ENCODE assay signal across 8 mouse cellular contexts in the genomic region with DNA sequence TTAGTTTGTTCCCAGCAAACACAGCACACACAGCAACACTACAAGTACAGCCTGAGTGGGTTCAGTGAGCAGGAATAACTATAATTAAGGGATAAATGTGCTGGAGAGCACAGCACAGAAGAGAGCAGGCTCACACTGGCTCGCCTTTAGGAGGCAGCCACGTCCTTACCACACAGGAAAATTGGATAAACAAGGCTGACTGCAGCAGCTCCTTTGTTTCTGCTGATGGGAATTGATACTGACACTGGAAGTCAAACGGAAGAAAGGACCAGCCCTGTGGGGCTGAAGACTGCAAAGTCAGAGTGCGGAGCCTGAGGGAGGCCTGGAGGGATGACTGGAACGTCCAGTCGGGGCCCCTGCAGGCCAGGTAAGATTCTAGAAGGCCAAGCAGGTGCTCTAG. TPM values are rescaled to one million over a fixed set of nuclear protein-coding genes. Genes with fewer than 3 reads are reported as not detected.
DNase-seq lines count a peak whose midpoint lies in the region; TF ChIP-seq lines count a peak whose summit lies in the region.

No protein-coding gene starts in this region.

- no peak for TF ChIP-seq CTCF in left cerebral cortex, adult 2 months (IDR thresholded peaks at IDR 0.05)

- H3K27ac ChIP-seq in heart, embryonic 10.5 days: no peak overlapping the region
- H3K27ac ChIP-seq in left cerebral cortex, adult 2 months: no peak overlapping the region

- H3K27me3 ChIP-seq in heart, embryonic 10.5 days (ENCODE audit: insufficient read depth, poor library complexity, severe bottlenecking): no peaks in the 10 kb centered on the region

- H3K4me1 ChIP-seq in heart, embryonic 10.5 days: peaks cover 27% of the 10 kb centered on the region

- no peak for DNase-seq in heart, embryonic 10.5 days (ENCODE audit: low spot score)
- DNase-seq in heart, adult 11 months: no peak
- DNase-seq in MN1 (ENCODE audit: low spot score): peak; percentile 54
- DNase-seq in heart, postnatal 4 days: peak; percentile 16
- DNase-seq in lung, postnatal 36 days: peak; percentile 30
- DNase-seq in left cerebral cortex, adult 2 months (ENCODE audit: extremely low spot score in 1 of 2, low spot score in 2 of 2): no peak
- no peak for DNase-seq in layer of hippocampus, adult 11-12 months (ENCODE audit: low spot score)
- no peak for DNase-seq in urinary bladder, postnatal 25 days (ENCODE audit: low spot score)

- H3K9me3 ChIP-seq in heart, embryonic 10.5 days: no peaks in the 10 kb centered on the region

- intact Hi-C loops in left cerebral cortex, adult 2 months (cut with DNase I): no loop called here

- peak overlapping the region; percentile 16; the same call in 1 of the 2 replicates for H3K4me3 ChIP-seq in heart, embryonic 10.5 days
- H3K4me3 ChIP-seq in left cerebral cortex, adult 2 months: no peak overlapping the region

- peaks cover 33% of the 10 kb centered on the region for H3K36me3 ChIP-seq in heart, embryonic 10.5 days

- 60% methylated on average over 6 of the region's 6 CpGs for WGBS in heart, embryonic 10.5 days

RNA-seq across cellular contexts. Expression of a gene that starts 2.6 kb away (rescaled TPM):
- polyA plus RNA-seq in heart, embryonic 10.5 days (2016; fragmentation: Nextera tagmentation; extraction: Ambion mirVana): 134 and 150 TPM in 2 replicates
- 100 to 1,000 TPM; 111 to 119 TPM for total RNA-seq in heart, postnatal 4 days (2021)
- 100 to 1,000 TPM in 1 of 2 experiments, 10 to 100 TPM in 1; 94.8 to 100 TPM for total RNA-seq in left cerebral cortex, adult 2 months (2021)

RNA-seq across cellular contexts. Expression of a gene that starts 14.4 kb away (rescaled TPM):
- polyA plus RNA-seq in heart, embryonic 10.5 days (2016; fragmentation: Nextera tagmentation; extraction: Ambion mirVana): 5.9 and 7.4 TPM in 2 replicates
- total RNA-seq in heart, postnatal 4 days (2021): 10 to 100 TPM; 14.2 to 14.7 TPM
- 1 to 10 TPM; 4.7 to 4.9 TPM for total RNA-seq in left cerebral cortex, adult 2 months (2021)

RNA-seq across cellular contexts. Expression of a gene that starts 16.3 kb away (rescaled TPM):
- 2.4 and 2.9 TPM in 2 replicates for polyA plus RNA-seq in heart, embryonic 10.5 days (2016; fragmentation: Nextera tagmentation; extraction: Ambion mirVana)
- total RNA-seq in heart, postnatal 4 days (2021): 1 to 10 TPM; 2.0 TPM
- total RNA-seq in left cerebral cortex, adult 2 months (2021): 1 to 10 TPM; 4.3 to 4.7 TPM

RNA-seq across cellular contexts. Expression of a gene that starts 32.6 kb away (rescaled TPM):
- polyA plus RNA-seq in heart, embryonic 10.5 days (2016; fragmentation: Nextera tagmentation; extraction: Ambion mirVana): 2.1 and 2.5 TPM in 2 replicates
- total RNA-seq in heart, postnatal 4 days (2021): 1 to 10 TPM; 5.4 to 6.2 TPM
- 1 to 10 TPM; 2.5 to 2.7 TPM for total RNA-seq in left cerebral cortex, adult 2 months (2021)

RNA-seq across cellular contexts. Expression of a gene that starts 35.1 kb away (rescaled TPM):
- 40.6 and 46.3 TPM in 2 replicates for polyA plus RNA-seq in heart, embryonic 10.5 days (2016; fragmentation: Nextera tagmentation; extraction: Ambion mirVana)
- total RNA-seq in heart, postnatal 4 days (2021): 10 to 100 TPM; 18.6 to 20.9 TPM
- total RNA-seq in left cerebral cortex, adult 2 months (2021): 10 to 100 TPM; 10.1 to 13.4 TPM

Comparison
In these comparisons a context has a peak if more than half of its experiments do, and no peak if none do; other contexts are left out.
1. DNase-seq: peak in MN1 (single experiment), heart, postnatal 4 days (single experiment) and lung, postnatal 36 days (single experiment); none in heart, embryonic 10.5 days (single experiment), heart, adult 11 months (single experiment), left cerebral cortex, adult 2 months (0 of 2), layer of hippocampus, adult 11-12 months (single experiment) and urinary bladder, postnatal 25 days (single experiment).